Comparison of ENCODE assay signal across 14 mouse cellular contexts in the genomic region with DNA sequence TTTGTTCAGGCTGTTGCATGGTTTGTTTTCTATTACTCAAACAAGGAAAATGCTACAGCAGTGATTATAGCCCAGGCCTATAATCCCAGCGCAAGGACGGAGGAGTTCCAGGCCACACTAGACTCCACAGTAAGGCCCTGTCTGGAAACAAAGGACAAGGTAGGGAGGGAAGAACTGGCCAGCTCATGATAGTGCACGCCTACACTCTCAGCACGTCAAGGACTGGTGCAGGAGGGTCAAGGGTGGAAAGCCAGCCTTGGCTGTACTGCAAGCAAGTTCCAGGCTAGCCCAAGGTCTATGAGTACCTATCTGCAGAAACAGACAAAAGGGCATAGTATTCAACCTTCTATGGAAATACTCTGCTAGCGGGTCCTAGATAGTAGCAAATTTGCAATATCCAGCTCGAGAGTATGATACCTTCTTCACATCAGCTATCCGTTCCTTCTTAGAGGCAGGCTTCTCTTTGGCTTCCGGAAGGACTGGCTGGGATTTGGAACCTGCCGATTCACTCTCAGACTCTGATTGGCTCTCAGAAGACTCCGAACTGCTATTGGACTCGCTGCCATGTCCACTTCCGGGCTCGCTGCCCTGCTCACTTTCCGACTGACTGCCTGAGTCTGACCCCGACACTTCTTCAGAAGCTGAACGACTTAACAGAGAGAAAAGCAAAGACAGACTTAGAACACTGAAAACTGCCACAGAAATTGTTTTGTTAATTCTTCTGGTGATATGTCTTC. TPM values are rescaled to one million over a fixed set of nuclear protein-coding genes. Genes with fewer than 3 reads are reported as not detected.
A peak's percentile ranks its signal among the peaks of the same experiment; 100 is the strongest.
DNase-seq lines count a peak whose midpoint lies in the region; ATAC-seq and TF ChIP-seq lines count a peak whose summit lies in the region.
"Had no signal": no experiment of that assay in that cellular context is flagged by ENCODE, and none has a peak within 500 bp of the region (broad histone marks: within the 10 kb centered on the region; RNA-seq: fewer than 3 reads in every experiment).

No protein-coding gene starts in this region.

- peak; percentile 10 to 20 for DNase-seq in cerebellum, postnatal 25 days
- DNase-seq in kidney, adult 9 months: no peak
- DNase-seq in embryo, embryonic 11 days: no peak
- DNase-seq in gastrocnemius, postnatal 14 days: no peak
- DNase-seq: lung, adult 2 months; right cerebral cortex, adult 18-20 months; thymus, adult 2 months had no signal

- no peak overlapping the region for H3K4me2 ChIP-seq in kidney, embryonic 15.5 days
- H3K4me2 ChIP-seq in liver, embryonic 15.5 days: no peak overlapping the region
- H3K4me2 ChIP-seq: hindbrain, embryonic 13.5 days; midbrain, embryonic 12.5 days; neural tube, embryonic 12.5 days had no signal

- H3K9me3 ChIP-seq in kidney, embryonic 15.5 days (replicated peaks): no peaks in the 10 kb centered on the region
- no peaks in the 10 kb centered on the region for H3K9me3 ChIP-seq in E14TG2a.4 (ENCODE audit: low read length)
- no peaks in the 10 kb centered on the region for H3K9me3 ChIP-seq in liver, embryonic 15.5 days (replicated peaks)
- H3K9me3 ChIP-seq: hindbrain, embryonic 13.5 days; midbrain, embryonic 12.5 days; neural tube, embryonic 12.5 days had no signal

- no peak for TF ChIP-seq CTCF in E14TG2a.4 (conservative IDR thresholded peaks at IDR 0.05; ENCODE audit: low read length)

- no peak for ATAC-seq in cerebellum, adult (ENCODE audit: insufficient number of reproducible peaks, low FRiP score, low TSS enrichment)
- no peak for ATAC-seq in kidney, embryonic 15.5 days (replicated peaks; ENCODE audit: low FRiP score)
- no peak for ATAC-seq in liver, embryonic 15.5 days (ENCODE audit: insufficient read depth)

- no peak overlapping the region for H3K9ac ChIP-seq in kidney, embryonic 15.5 days
- H3K9ac ChIP-seq in liver, embryonic 15.5 days: no peak overlapping the region
- H3K9ac ChIP-seq: hindbrain, embryonic 13.5 days; midbrain, embryonic 12.5 days; neural tube, embryonic 12.5 days had no signal

- H3K4me1 ChIP-seq in kidney, embryonic 15.5 days: peaks cover 41% of the 10 kb centered on the region
- peaks cover 81% of the 10 kb centered on the region for H3K4me1 ChIP-seq in E14TG2a.4 (replicated peaks; ENCODE audit: low read depth, low read length)
- peaks cover 49% of the 10 kb centered on the region for H3K4me1 ChIP-seq in liver, embryonic 15.5 days (replicated peaks)

- intact Hi-C loops in gastrocnemius, postnatal 14 days (cut with DNase I; ENCODE audit: low total_unique reads): no loop called here

- no peak overlapping the region for H3K4me3 ChIP-seq in kidney, embryonic 15.5 days (replicated peaks)
- H3K4me3 ChIP-seq in E14TG2a.4 (replicated peaks; ENCODE audit: low read length): peak overlapping the region; percentile 86
- H3K4me3 ChIP-seq in liver, embryonic 15.5 days (replicated peaks): no peak overlapping the region
- H3K4me3 ChIP-seq: hindbrain, embryonic 13.5 days; midbrain, embryonic 12.5 days; neural tube, embryonic 12.5 days had no signal

- peaks cover 71% of the 10 kb centered on the region for H3K36me3 ChIP-seq in kidney, embryonic 15.5 days
- H3K36me3 ChIP-seq in E14TG2a.4 (ENCODE audit: insufficient read depth, low read length): peaks cover 69% of the 10 kb centered on the region
- H3K36me3 ChIP-seq in liver, embryonic 15.5 days (replicated peaks): peaks cover 83% of the 10 kb centered on the region

- no peaks in the 10 kb centered on the region for H3K27me3 ChIP-seq in kidney, embryonic 15.5 days
- no peaks in the 10 kb centered on the region for H3K27me3 ChIP-seq in E14TG2a.4 (ENCODE audit: insufficient read depth, low read length)
- no peaks in the 10 kb centered on the region for H3K27me3 ChIP-seq in liver, embryonic 15.5 days
- H3K27me3 ChIP-seq: hindbrain, embryonic 13.5 days; midbrain, embryonic 12.5 days; neural tube, embryonic 12.5 days had no signal

- 89% methylated on average over 16 of the region's 16 CpGs for WGBS in kidney, embryonic 15.5 days
- 89% methylated on average over 16 of the region's 16 CpGs for WGBS in liver, embryonic 15.5 days (ENCODE audit: insufficient replicate concordance)

- H3K27ac ChIP-seq in kidney, embryonic 15.5 days: 0 out of 2 replicates have a peak overlapping the region, but pooled peaks have one; percentile 1
- H3K27ac ChIP-seq in liver, embryonic 15.5 days (replicated peaks): peak overlapping the region; percentile 69
- H3K27ac ChIP-seq: hindbrain, embryonic 13.5 days; midbrain, embryonic 12.5 days; neural tube, embryonic 12.5 days had no signal

RNA-seq across cellular contexts. Expression of a gene that starts 22.4 kb away (rescaled TPM):
- polyA plus RNA-seq in kidney, embryonic 15.5 days (2015; fragmentation: Nextera tagmentation; extraction: Ambion mirVana): 56.6 and 61.7 TPM in 2 replicates
- polyA plus RNA-seq in liver, embryonic 15.5 days (2015; fragmentation: Nextera tagmentation; extraction: Ambion mirVana): 20.1 and 22.1 TPM in 2 replicates
- total RNA-seq in gastrocnemius, postnatal 14 days (2021): 10 to 100 TPM; 36.7 to 38.2 TPM

Comparison
In these comparisons a context has a peak if more than half of its experiments do, and no peak if none do; other contexts are left out.
1. DNase-seq: peak in cerebellum, postnatal 25 days (2 of 2); none in kidney, adult 9 months (single experiment), embryo, embryonic 11 days (single experiment) and gastrocnemius, postnatal 14 days (single experiment).